Mouse (Mus musculus): ENCODE results near the gene Fmnl3. TPM values are rescaled to one million over a fixed set of nuclear protein-coding genes. Genes with fewer than 3 reads are reported as not detected.
A peak's percentile ranks its signal among the peaks of the same experiment; 100 is the strongest.

Gene Fmnl3
- total and polyA plus RNA-seq, 3 experiments: 0.04 to 0.06 TPM; not detected in 1

GRCm38 (mm10) chr15:99295484-99295981 lies 74.7 kb downstream of the Fmnl3 start, which contains the start of gene Fam186b:
Fam186b (minus strand) TSS chr15:99295888.
- Histone ChIP-seq H3K36me3 (ENCODE audit: control insufficient read depth in 1 of 2, insufficient read depth in 2 of 2, low read length in 2 of 2) (peaks cover 0 to 5% of the 10 kb centered on the region in 2 experiments; a peak in 1 of 4 replicates), H3K4me3 (ENCODE audit: control insufficient read depth in 1 of 2, insufficient read depth in 1 of 2, low read depth in 2 of 2, low read length in 2 of 2) (peak within 1 kb of the TSS; percentile 73 to 84), H3K4me1 (ENCODE audit: control insufficient read depth in 1 of 2, insufficient read depth in 2 of 2, low read length in 2 of 2) (peaks cover 2 to 8% of the 10 kb centered on the region in 2 experiments; a peak in 1 of 4 replicates), H3K9ac (ENCODE audit: control insufficient read depth, low read depth, low read length, poor library complexity, severe bottlenecking) (peak within 1 kb of the TSS; percentile 88), H3K27me3 (ENCODE audit: control insufficient read depth in 1 of 2, insufficient read depth in 2 of 2, low read length in 2 of 2) (peaks cover 4 to 5% of the 10 kb centered on the region in 2 experiments), H3K79me2 (ENCODE audit: control insufficient read depth, insufficient read depth, low read length, poor library complexity) (peaks cover 1% of the 10 kb centered on the region), H3K9me3 (replicated peaks; ENCODE audit: insufficient read depth, low read length) (no peaks in the 10 kb centered on the region), H3K27ac (ENCODE audit: control insufficient read depth, low read depth, low read length) (peak within 1 kb of the TSS; percentile 50)
- TF ChIP-seq MYC (IDR thresholded peaks at IDR 0.05; ENCODE audit: low read depth, low read length): no peak
- TF ChIP-seq UBTF (IDR thresholded peaks at IDR 0.05; ENCODE audit: borderline replicate concordance, insufficient read depth, low read depth, low read length): no peak
- TF ChIP-seq NELFE (IDR thresholded peaks at IDR 0.05; ENCODE audit: low read depth, low read length): no peak
- TF ChIP-seq RAD21 (IDR thresholded peaks at IDR 0.05; ENCODE audit: low read depth, low read length): no peak
- TF ChIP-seq HCFC1 (IDR thresholded peaks at IDR 0.05; ENCODE audit: low read depth, low read length): no peak
- no peak for TF ChIP-seq MAFK (IDR thresholded peaks at IDR 0.05; ENCODE audit: borderline replicate concordance, low read depth, low read length)
- DNase-seq (ENCODE audit: low read depth, low spot score): no peak

GRCm38 (mm10) chr15:99294813-99295374 lies 75.4 kb downstream of the Fmnl3 start, which contains the start of gene Prpf40b:
Prpf40b (plus strand) TSS chr15:99295087.
- H3K27ac ChIP-seq (ENCODE audit: control insufficient read depth, low read depth, low read length): peak within 1 kb of the TSS; percentile 50
- H3K4me3 ChIP-seq (ENCODE audit: control insufficient read depth in 1 of 2, insufficient read depth in 1 of 2, low read depth in 2 of 2, low read length in 2 of 2): peak within 1 kb of the TSS; percentile 73 to 84
- DNase-seq (ENCODE audit: low read depth, low spot score): peak; percentile 93
- H3K4me1 ChIP-seq (ENCODE audit: control insufficient read depth in 1 of 2, insufficient read depth in 2 of 2, low read length in 2 of 2): peaks cover 2 to 5% of the 10 kb centered on the region in 2 experiments; a peak in 1 of 4 replicates
- H3K36me3 ChIP-seq (ENCODE audit: control insufficient read depth in 1 of 2, insufficient read depth in 2 of 2, low read length in 2 of 2): peaks cover 0 to 5% of the 10 kb centered on the region in 2 experiments; a peak in 1 of 4 replicates
- peak within 1 kb of the TSS; percentile 88 for H3K9ac ChIP-seq (ENCODE audit: control insufficient read depth, low read depth, low read length, poor library complexity, severe bottlenecking)
- peaks cover 1% of the 10 kb centered on the region for H3K79me2 ChIP-seq (ENCODE audit: control insufficient read depth, insufficient read depth, low read length, poor library complexity)
- H3K9me3 ChIP-seq (replicated peaks; ENCODE audit: insufficient read depth, low read length): no peaks in the 10 kb centered on the region
- peaks cover 4 to 5% of the 10 kb centered on the region in 2 experiments for H3K27me3 ChIP-seq (ENCODE audit: control insufficient read depth in 1 of 2, insufficient read depth in 2 of 2, low read length in 2 of 2)
- TF ChIP-seq POLR2A (IDR thresholded peaks at IDR 0.05; ENCODE audit: control insufficient read depth in 1 of 2, insufficient read depth in 1 of 2, low read depth in 1 of 2, low read length in 2 of 2, poor library complexity in 1 of 2) (peak; percentile 65 to 83; a peak in 3 of 4 replicates), MAX (IDR thresholded peaks at IDR 0.05; ENCODE audit: low read length) (peak; percentile 56), NRF1 (IDR thresholded peaks at IDR 0.05; ENCODE audit: insufficient read depth, low read depth, low read length, poor library complexity, severe bottlenecking) (peak; percentile 71), TAL1 (IDR thresholded peaks at IDR 0.05; ENCODE audit: low read length) (no peak), JUND (IDR thresholded peaks at IDR 0.05; ENCODE audit: low read depth, low read length) (no peak), CTCF (IDR thresholded peaks at IDR 0.05 in 2 of 3, conservative IDR thresholded peaks at IDR 0.05 in 1 of 3; ENCODE audit: control insufficient read depth in 1 of 3, insufficient read depth in 1 of 3, low read depth in 2 of 3, low read length in 3 of 3, poor library complexity in 1 of 3, severe bottlenecking in 1 of 3) (peak in 2 of 3 experiments; percentile 57 to 73; a peak in 5 of 6 replicates), UBTF (IDR thresholded peaks at IDR 0.05; ENCODE audit: borderline replicate concordance, insufficient read depth, low read depth, low read length) (no peak), USF1 (IDR thresholded peaks at IDR 0.05; ENCODE audit: low read depth, low read length) (peak; percentile 64), KAT2A (conservative IDR thresholded peaks at IDR 0.05; ENCODE audit: low read depth, low read length) (no peak; the same call in 1 of the 2 replicates), MEF2A (IDR thresholded peaks at IDR 0.05; ENCODE audit: extremely low read depth, insufficient replicate concordance, low read depth, low read length, poor library complexity, severe bottlenecking) (0 out of 2 replicates have a peak, but pooled peaks have one; percentile 17), CHD1 (IDR thresholded peaks at IDR 0.05; ENCODE audit: low read depth, low read length) (no peak), MXI1 (IDR thresholded peaks at IDR 0.05; ENCODE audit: low read depth, low read length) (peak; percentile 81), POLR2AphosphoS2 (IDR thresholded peaks at IDR 0.05; ENCODE audit: low read length) (peak; percentile 51; the same call in 1 of the 2 replicates), RAD21 (IDR thresholded peaks at IDR 0.05; ENCODE audit: low read depth, low read length) (no peak), TBP (IDR thresholded peaks at IDR 0.05; ENCODE audit: low read depth, low read length) (no peak), ETS1 (IDR thresholded peaks at IDR 0.05; ENCODE audit: low read depth, low read length) (0 out of 2 replicates have a peak, but pooled peaks have one; percentile 21), POLR2AphosphoS5 (IDR thresholded peaks at IDR 0.05; ENCODE audit: borderline replicate concordance, low read depth, low read length) (no peak), MAFK (IDR thresholded peaks at IDR 0.05; ENCODE audit: borderline replicate concordance, low read depth, low read length) (no peak), E2F4 (IDR thresholded peaks at IDR 0.05; ENCODE audit: borderline replicate concordance, low read depth, low read length) (no peak; the same call in 1 of the 2 replicates), NELFE (IDR thresholded peaks at IDR 0.05; ENCODE audit: low read depth, low read length) (peak; percentile 82), SIN3A (IDR thresholded peaks at IDR 0.05; ENCODE audit: low read length) (peak; percentile 66), MAZ (IDR thresholded peaks at IDR 0.05; ENCODE audit: low read depth, low read length) (no peak), TCF12 (IDR thresholded peaks at IDR 0.05; ENCODE audit: low read depth, low read length) (peak; percentile 39; the same call in 1 of the 2 replicates), GABPA (IDR thresholded peaks at IDR 0.05; ENCODE audit: low read depth, low read length) (no peak), ZMIZ1 (IDR thresholded peaks at IDR 0.05; ENCODE audit: low read depth, low read length) (peak; percentile 52; the same call in 1 of the 2 replicates), EP300 (IDR thresholded peaks at IDR 0.05; ENCODE audit: low read depth in 1 of 2, low read length in 2 of 2) (no peak)
